ENCODE assay signal across 9 mouse cellular contexts in the genomic region with DNA sequence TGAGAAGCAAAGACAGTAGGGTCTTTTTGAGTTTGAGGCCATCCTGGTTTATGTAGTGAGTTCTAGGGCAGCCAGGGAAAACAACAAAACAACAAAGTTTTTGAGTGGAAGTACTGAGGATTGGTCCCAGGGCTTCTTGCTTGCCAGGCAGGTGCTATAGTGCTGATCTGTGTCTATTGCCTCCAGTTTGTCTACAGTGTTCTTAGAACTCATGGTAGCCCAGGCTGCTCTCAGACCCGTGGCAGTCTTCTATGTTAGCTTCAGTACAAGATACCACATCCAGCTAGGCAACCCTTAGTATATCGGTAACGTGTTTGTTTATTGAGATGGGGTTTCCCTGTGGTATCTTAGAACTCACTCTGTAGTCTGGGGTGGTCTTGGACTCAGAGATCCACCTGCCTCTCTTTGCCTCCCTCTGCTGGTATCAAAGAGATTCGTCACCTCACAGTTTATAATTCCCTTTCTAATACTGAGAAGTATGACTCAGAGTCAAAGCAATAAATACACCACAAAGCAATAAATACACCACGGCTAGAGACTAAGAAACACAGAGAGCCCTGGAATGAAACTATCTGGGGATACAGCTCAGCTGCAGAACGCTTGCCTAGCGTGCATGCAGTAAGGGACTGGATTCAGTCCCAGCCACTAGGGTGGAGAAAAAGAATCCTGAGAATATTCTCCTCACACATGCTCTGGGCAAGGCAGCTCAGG. TPM values are rescaled to one million over a fixed set of nuclear protein-coding genes. Genes with fewer than 3 reads are reported as not detected.
DNase-seq lines count a peak whose midpoint lies in the region; ATAC-seq and TF ChIP-seq lines count a peak whose summit lies in the region.
"Had no signal": no experiment of that assay in that cellular context is flagged by ENCODE, and none has a peak within 500 bp of the region (broad histone marks: within the 10 kb centered on the region; RNA-seq: fewer than 3 reads in every experiment).

No protein-coding gene starts in this region.

- TF ChIP-seq CTCF in MEL (IDR thresholded peaks at IDR 0.05 in 2 of 3, conservative IDR thresholded peaks at IDR 0.05 in 1 of 3; ENCODE audit: control insufficient read depth in 1 of 3, insufficient read depth in 1 of 3, low read depth in 2 of 3, low read length in 3 of 3, poor library complexity in 1 of 3, severe bottlenecking in 1 of 3) = peak; percentile 34 to 57 (median 43)

- peaks cover 29% of the 10 kb centered on the region for H3K4me1 ChIP-seq in hindbrain, embryonic 13.5 days (replicated peaks)
- peaks cover 14% of the 10 kb centered on the region; the same call in 1 of the 2 replicates for H3K4me1 ChIP-seq in hindbrain, embryonic 12.5 days
- peaks cover 8 to 11% of the 10 kb centered on the region in 2 experiments for H3K4me1 ChIP-seq in MEL (ENCODE audit: control insufficient read depth in 1 of 2, insufficient read depth in 2 of 2, low read length in 2 of 2)
- H3K4me1 ChIP-seq in hindbrain, embryonic 16.5 days (ENCODE audit: control insufficient read depth, insufficient read depth, low read depth, low read length) = peaks cover 12% of the 10 kb centered on the region

- H3K36me3 ChIP-seq in hindbrain, embryonic 13.5 days = no peaks in the 10 kb centered on the region
- no peaks in the 10 kb centered on the region for H3K36me3 ChIP-seq in hindbrain, embryonic 12.5 days
- peaks cover 0 to 15% of the 10 kb centered on the region in 2 experiments; a peak in 3 of 4 replicates for H3K36me3 ChIP-seq in MEL (ENCODE audit: control insufficient read depth in 1 of 2, insufficient read depth in 2 of 2, low read length in 2 of 2)
- no peaks in the 10 kb centered on the region for H3K36me3 ChIP-seq in hindbrain, embryonic 16.5 days (ENCODE audit: control insufficient read depth, insufficient read depth, low read length)

- no peak overlapping the region for H3K27ac ChIP-seq in hindbrain, embryonic 13.5 days
- no peak overlapping the region for H3K27ac ChIP-seq in hindbrain, embryonic 12.5 days
- H3K27ac ChIP-seq in MEL (ENCODE audit: control insufficient read depth, low read depth, low read length) = no peak overlapping the region
- H3K27ac ChIP-seq in hindbrain, embryonic 16.5 days (ENCODE audit: low read depth, low read length) = no peak overlapping the region; the same call in 1 of the 2 replicates
- H3K27ac ChIP-seq: macrophage had no signal

- H3K79me2 ChIP-seq in MEL (ENCODE audit: control insufficient read depth, insufficient read depth, low read length, poor library complexity) = peaks cover 43% of the 10 kb centered on the region

- no peak overlapping the region for H3K4me3 ChIP-seq in hindbrain, embryonic 13.5 days
- H3K4me3 ChIP-seq in hindbrain, embryonic 12.5 days = no peak overlapping the region
- no peak overlapping the region for H3K4me3 ChIP-seq in MEL (ENCODE audit: control insufficient read depth in 1 of 2, insufficient read depth in 1 of 2, low read depth in 2 of 2, low read length in 2 of 2)
- no peak overlapping the region for H3K4me3 ChIP-seq in hindbrain, embryonic 16.5 days (ENCODE audit: low read length)

- H3K27me3 ChIP-seq in hindbrain, embryonic 13.5 days = no peaks in the 10 kb centered on the region
- no peaks in the 10 kb centered on the region for H3K27me3 ChIP-seq in hindbrain, embryonic 12.5 days
- no peaks in the 10 kb centered on the region for H3K27me3 ChIP-seq in MEL (ENCODE audit: control insufficient read depth in 1 of 2, insufficient read depth in 2 of 2, low read length in 2 of 2)
- no peaks in the 10 kb centered on the region for H3K27me3 ChIP-seq in hindbrain, embryonic 16.5 days (replicated peaks; ENCODE audit: control insufficient read depth, insufficient read depth, low read length)

- TF ChIP-seq EP300 in MEL (IDR thresholded peaks at IDR 0.05; ENCODE audit: low read depth in 1 of 2, low read length in 2 of 2) = no peak

- DNase-seq in 416B (ENCODE audit: low read depth) (peak; percentile 77), MEL (ENCODE audit: low read depth, low spot score) (peak; percentile 57)
- no peak for DNase-seq in c-Kit-positive CD71-positive TER-119-positive erythroid progenitor cells, embryonic 14.5 days (ENCODE audit: low spot score)
- DNase-seq in urinary bladder, postnatal 10 days (ENCODE audit: low spot score) = no peak
- no peak for DNase-seq in cerebellum, adult 11-12 months

- TF ChIP-seq RAD21 in MEL (IDR thresholded peaks at IDR 0.05; ENCODE audit: low read depth, low read length) = peak; percentile 34

- peak; percentile 65 for ATAC-seq in hindbrain, embryonic 13.5 days (ENCODE audit: low FRiP score)
- ATAC-seq in hindbrain, embryonic 12.5 days (ENCODE audit: low FRiP score) = no peak
- peak; percentile 63 for ATAC-seq in hindbrain, embryonic 16.5 days

- WGBS in hindbrain, embryonic 13.5 days = 68% methylated on average over 7 of the region's 7 CpGs
- 72% methylated on average over 7 of the region's 7 CpGs for WGBS in hindbrain, embryonic 12.5 days
- 50% methylated on average over 7 of the region's 7 CpGs for WGBS in hindbrain, embryonic 16.5 days

- no peak for TF ChIP-seq POLR2A in MEL (IDR thresholded peaks at IDR 0.05; ENCODE audit: control insufficient read depth in 1 of 2, insufficient read depth in 1 of 2, low read depth in 1 of 2, low read length in 2 of 2, poor library complexity in 1 of 2)

- H3K9ac ChIP-seq in hindbrain, embryonic 13.5 days = no peak overlapping the region
- no peak overlapping the region for H3K9ac ChIP-seq in hindbrain, embryonic 12.5 days
- no peak overlapping the region for H3K9ac ChIP-seq in MEL (ENCODE audit: control insufficient read depth, low read depth, low read length, poor library complexity, severe bottlenecking)
- no peak overlapping the region for H3K9ac ChIP-seq in hindbrain, embryonic 16.5 days (ENCODE audit: low read depth, low read length)

- H3K4me2 ChIP-seq in hindbrain, embryonic 13.5 days = no peak overlapping the region
- H3K4me2 ChIP-seq in hindbrain, embryonic 12.5 days (replicated peaks) = no peak overlapping the region
- H3K4me2 ChIP-seq in hindbrain, embryonic 16.5 days (ENCODE audit: low read length) = no peak overlapping the region

- no peaks in the 10 kb centered on the region for H3K9me3 ChIP-seq in hindbrain, embryonic 13.5 days
- H3K9me3 ChIP-seq in hindbrain, embryonic 12.5 days (replicated peaks) = no peaks in the 10 kb centered on the region
- H3K9me3 ChIP-seq in MEL (replicated peaks; ENCODE audit: insufficient read depth, low read length) = no peaks in the 10 kb centered on the region
- H3K9me3 ChIP-seq in hindbrain, embryonic 16.5 days (ENCODE audit: control insufficient read depth, low read length) = no peaks in the 10 kb centered on the region

TF ChIP-seq in MEL, 35 proteins besides CTCF, POLR2A, EP300 and RAD21:
- TF ChIP-seq SMC3 (IDR thresholded peaks at IDR 0.05; ENCODE audit: low read depth, low read length) (peak; percentile 46), RCOR1 (IDR thresholded peaks at IDR 0.05; ENCODE audit: low read depth, low read length) (no peak)

RNA-seq across cellular contexts. Expression of gene Fbxw11, which starts 51.1 kb away (rescaled TPM):
- 116 and 118 TPM in 2 replicates for polyA plus RNA-seq in hindbrain, embryonic 13.5 days (2015; fragmentation: Nextera tagmentation; extraction: Ambion mirVana)
- 111 and 112 TPM in 2 replicates for polyA plus RNA-seq in hindbrain, embryonic 12.5 days (2016; fragmentation: Nextera tagmentation; extraction: Ambion mirVana)
- 53.5 and 59.6 TPM in 2 replicates for total RNA-seq in MEL (2012; rRNA removed)
- 10 to 100 TPM; 35.4 to 98.5 TPM for polyA plus RNA-seq in MEL (2012; ENCODE audit: insufficient read depth in 1 of 2, insufficient read length in 2 of 2, low read depth in 1 of 2, low replicate concordance in 2 of 2, missing spikeins in 1 of 2)
- polyA plus RNA-seq in hindbrain, embryonic 16.5 days (2015; fragmentation: Nextera tagmentation; extraction: Ambion mirVana) = 106 and 121 TPM in 2 replicates

Comparison
In these comparisons a context has a peak if more than half of its experiments do, and no peak if none do; other contexts are left out.
1. DNase-seq: peak in 416B (single experiment) and MEL (single experiment); none in c-Kit-positive CD71-positive TER-119-positive erythroid progenitor cells, embryonic 14.5 days (single experiment), urinary bladder, postnatal 10 days (single experiment) and cerebellum, adult 11-12 months (single experiment).